11 mouse cellular contexts compared by ENCODE assay signal in genomic region chr4:154585779-154586178, GRCm38 (mm10). TPM values are rescaled to one million over a fixed set of nuclear protein-coding genes. Genes with fewer than 3 reads are reported as not detected.
DNase-seq lines count a peak whose midpoint lies in the region; ATAC-seq and TF ChIP-seq lines count a peak whose summit lies in the region.
"Had no signal": no experiment of that assay in that cellular context is flagged by ENCODE, and none has a peak within 500 bp of the region (broad histone marks: within the 10 kb centered on the region; RNA-seq: fewer than 3 reads in every experiment).

No protein-coding gene starts in this region.

- 59% methylated on average over 14 of the region's 14 CpGs for WGBS in heart, embryonic 10.5 days
- 49% methylated on average over 14 of the region's 14 CpGs for whole genome bisulfite sequencing in heart, embryonic 16.5 days
- WGBS in lung, embryonic 15.5 days: 51% methylated on average over 14 of the region's 14 CpGs

- no peaks in the 10 kb centered on the region for H3K36me3 ChIP-seq in heart, embryonic 10.5 days
- H3K36me3 ChIP-seq in heart, embryonic 16.5 days (ENCODE audit: control insufficient read depth, insufficient read depth): no peaks in the 10 kb centered on the region
- H3K36me3 ChIP-seq in lung, embryonic 15.5 days: no peaks in the 10 kb centered on the region

- no peak for TF ChIP-seq POLR2A in cortical plate, adult 2 months (IDR thresholded peaks at IDR 0.05; ENCODE audit: extremely low read depth, insufficient read depth, low read length)

- ATAC-seq in heart, embryonic 16.5 days (replicated peaks; ENCODE audit: extremely low read depth, insufficient read depth, low FRiP score): no peak
- peak; percentile 66; the same call in 1 of the 2 replicates for ATAC-seq in lung, embryonic 15.5 days (ENCODE audit: borderline replicate concordance, extremely low read depth, low FRiP score, low TSS enrichment)
- ATAC-seq: Patski had no signal

- H3K4me3 ChIP-seq in heart, embryonic 10.5 days: 0 out of 2 replicates have a peak overlapping the region, but pooled peaks have one; percentile 1
- H3K4me3 ChIP-seq in cortical plate, adult 2 months (ENCODE audit: insufficient read depth, low read length): no peak overlapping the region
- no peak overlapping the region for H3K4me3 ChIP-seq in heart, embryonic 16.5 days (ENCODE audit: low read length)
- no peak overlapping the region for H3K4me3 ChIP-seq in lung, embryonic 15.5 days

- peaks cover 34% of the 10 kb centered on the region for H3K27me3 ChIP-seq in heart, embryonic 10.5 days (ENCODE audit: insufficient read depth, poor library complexity, severe bottlenecking)
- H3K27me3 ChIP-seq in heart, embryonic 16.5 days (ENCODE audit: control insufficient read depth, insufficient read depth, low read length): no peaks in the 10 kb centered on the region
- H3K27me3 ChIP-seq in lung, embryonic 15.5 days: no peaks in the 10 kb centered on the region

- H3K9ac ChIP-seq in heart, embryonic 16.5 days (ENCODE audit: low read length): peak overlapping the region; percentile 42
- no peak overlapping the region for H3K9ac ChIP-seq in lung, embryonic 15.5 days

- TF ChIP-seq CTCF in cortical plate, adult 2 months (IDR thresholded peaks at IDR 0.05; ENCODE audit: extremely low read depth, insufficient read depth, low read length): no peak

- H3K4me1 ChIP-seq in heart, embryonic 10.5 days: peaks cover 84% of the 10 kb centered on the region
- no peaks in the 10 kb centered on the region for H3K4me1 ChIP-seq in cortical plate, adult 2 months (ENCODE audit: control insufficient read depth, insufficient read depth, low read length)
- peaks cover 62% of the 10 kb centered on the region for H3K4me1 ChIP-seq in heart, embryonic 16.5 days (ENCODE audit: control insufficient read depth, insufficient read depth, low read length)
- H3K4me1 ChIP-seq in lung, embryonic 15.5 days: peaks cover 62% of the 10 kb centered on the region

- no peak for DNase-seq in heart, embryonic 10.5 days (ENCODE audit: low spot score)
- no peak for DNase-seq in heart, adult 11 months
- DNase-seq in urinary bladder, adult 2 months (ENCODE audit: low spot score): no peak
- no peak for DNase-seq in retina, embryonic 14.5 days (ENCODE audit: low spot score)
- no peak for DNase-seq in left cerebral cortex, postnatal 25 days (ENCODE audit: low spot score in 2 of 2)
- DNase-seq: right cerebral cortex, postnatal 25 days had no signal

- peak overlapping the region; percentile 0; the same call in 1 of the 2 replicates for H3K4me2 ChIP-seq in heart, embryonic 16.5 days (ENCODE audit: low read depth, low read length)
- peak overlapping the region; percentile 13; the same call in 1 of the 2 replicates for H3K4me2 ChIP-seq in lung, embryonic 15.5 days

- H3K9me3 ChIP-seq in heart, embryonic 10.5 days: no peaks in the 10 kb centered on the region
- no peaks in the 10 kb centered on the region for H3K9me3 ChIP-seq in heart, embryonic 16.5 days (replicated peaks; ENCODE audit: control insufficient read depth, low read length)
- H3K9me3 ChIP-seq in lung, embryonic 15.5 days: no peaks in the 10 kb centered on the region

- intact Hi-C loops in left cerebral cortex, postnatal 25 days (cut with DNase I): no loop called here

- H3K27ac ChIP-seq in heart, embryonic 10.5 days: peak overlapping the region; percentile 77
- H3K27ac ChIP-seq in cortical plate, adult 2 months (ENCODE audit: insufficient read depth, low read length): 0 out of 2 replicates have a peak overlapping the region, but pooled peaks have one; percentile 14
- H3K27ac ChIP-seq in heart, embryonic 16.5 days (ENCODE audit: low read length): peak overlapping the region; percentile 56
- H3K27ac ChIP-seq in lung, embryonic 15.5 days: peak overlapping the region; percentile 93

RNA-seq across cellular contexts. Expression of gene Prdm16, which starts 50.9 kb away (rescaled TPM):
- 13.9 and 16.8 TPM in 2 replicates for polyA plus RNA-seq in heart, embryonic 10.5 days (2016; fragmentation: Nextera tagmentation; extraction: Ambion mirVana)
- polyA plus RNA-seq in cortical plate, adult 2 months (2012; rRNA removed): 5.4 and 5.8 TPM in 2 replicates
- 18.2 and 21.9 TPM in 2 replicates for polyA plus RNA-seq in heart, embryonic 16.5 days (2015; fragmentation: Nextera tagmentation; extraction: Ambion mirVana)
- 20.3 and 22.4 TPM in 2 replicates for polyA plus RNA-seq in lung, embryonic 15.5 days (2015; fragmentation: Nextera tagmentation; extraction: Ambion mirVana)
- 6.2 and 6.4 TPM in 2 replicates for polyA plus RNA-seq in urinary bladder, adult 2 months (2012; rRNA removed)
- total RNA-seq in left cerebral cortex, postnatal 25 days (2021): 1 to 10 TPM; 6.5 to 7.7 TPM
- polyA plus RNA-seq: C2C12, Patski had no signal

Comparison
In these comparisons a context has a peak if more than half of its experiments do, and no peak if none do; other contexts are left out.
1. H3K27ac ChIP-seq: peak in every context shown above with its lines; median percentile 93 in lung, embryonic 15.5 days; 77 in heart, embryonic 10.5 days; 56 in heart, embryonic 16.5 days; 14 in cortical plate, adult 2 months.